Mouse (Mus musculus): ENCODE measurements around the gene Diexf. TPM values are rescaled to one million over a fixed set of nuclear protein-coding genes. Genes with fewer than 3 reads are reported as not detected.
A peak's percentile ranks its signal among the peaks of the same experiment; 100 is the strongest.

The Diexf gene
- polyA plus RNA-seq, 2 experiments = 8.9 to 33.4 TPM

- Histone ChIP-seq H3K4me2 (replicated peaks; ENCODE audit: low read depth, low read length, severe bottlenecking) (no peak overlapping the region), H3K4me3 (replicated peaks; ENCODE audit: low read length) (no peak overlapping the region), H3K9me3 (ENCODE audit: control insufficient read depth, low read length) (no peaks in the 10 kb centered on the region), H3K36me3 (ENCODE audit: control insufficient read depth, insufficient read depth, low read length) (no peaks in the 10 kb centered on the region), H3K4me1 (ENCODE audit: control insufficient read depth, insufficient read depth, low read length) (peaks cover 24% of the 10 kb centered on the region), H3K9ac (ENCODE audit: low read depth, low read length, severe bottlenecking) (no peak overlapping the region), H3K27ac (replicated peaks; ENCODE audit: low read depth, low read length) (peak overlapping the region; percentile 8; the same call in 1 of the 2 replicates), H3K27me3 (ENCODE audit: control insufficient read depth, insufficient read depth, low read length) (peaks cover 16% of the 10 kb centered on the region)
- no peak for ATAC-seq (ENCODE audit: low FRiP score, low read depth)
- no peak for TF ChIP-seq POLR2A (IDR thresholded peaks at IDR 0.05; ENCODE audit: borderline replicate concordance, extremely low read depth, insufficient read depth, insufficient read length)
- 58% methylated on average over 8 of the region's 8 CpGs for WGBS
- DNase-seq (ENCODE audit: low spot score) = no peak
Measured at GRCm38 (mm10) chr1:193157111-193157492, 27.0 kb upstream of the Diexf start.

GRCm38 (mm10) chr1:193156316-193157110, 26.4 kb upstream of the Diexf start:
- 69% methylated on average over 15 of the region's 15 CpGs for WGBS
- TF ChIP-seq POLR2A (IDR thresholded peaks at IDR 0.05; ENCODE audit: borderline replicate concordance, extremely low read depth, insufficient read depth, insufficient read length) = no peak
- Histone ChIP-seq H3K4me3 (replicated peaks; ENCODE audit: low read length) (no peak overlapping the region), H3K4me2 (replicated peaks; ENCODE audit: low read depth, low read length, severe bottlenecking) (no peak overlapping the region), H3K27me3 (ENCODE audit: control insufficient read depth, insufficient read depth, low read length) (peaks cover 16% of the 10 kb centered on the region), H3K4me1 (ENCODE audit: control insufficient read depth, insufficient read depth, low read length) (peaks cover 24% of the 10 kb centered on the region), H3K9me3 (ENCODE audit: control insufficient read depth, low read length) (no peaks in the 10 kb centered on the region), H3K27ac (replicated peaks; ENCODE audit: low read depth, low read length) (peak overlapping the region; percentile 21; the same call in 1 of the 2 replicates), H3K9ac (ENCODE audit: low read depth, low read length, severe bottlenecking) (no peak overlapping the region), H3K36me3 (ENCODE audit: control insufficient read depth, insufficient read depth, low read length) (no peaks in the 10 kb centered on the region)
- DNase-seq (ENCODE audit: low spot score) (peak; percentile 47), ATAC-seq (ENCODE audit: low FRiP score, low read depth) (no peak)

GRCm38 (mm10) chr1:193153561-193153960, 23.5 kb upstream of the Diexf start:
- no peak for DNase-seq (ENCODE audit: low spot score)
- peaks cover 16% of the 10 kb centered on the region for H3K27me3 ChIP-seq (ENCODE audit: control insufficient read depth, insufficient read depth, low read length)
- H3K4me1 ChIP-seq (ENCODE audit: control insufficient read depth, insufficient read depth, low read length) = peaks cover 17% of the 10 kb centered on the region
- H3K4me2 ChIP-seq (replicated peaks; ENCODE audit: low read depth, low read length, severe bottlenecking) = peak overlapping the region; percentile 62
- H3K27ac ChIP-seq (replicated peaks; ENCODE audit: low read depth, low read length) = no peak overlapping the region
- 19% methylated on average over 15 of the region's 16 CpGs for WGBS
- no peaks in the 10 kb centered on the region for H3K36me3 ChIP-seq (ENCODE audit: control insufficient read depth, insufficient read depth, low read length)
- H3K4me3 ChIP-seq (replicated peaks; ENCODE audit: low read length) = peak overlapping the region; percentile 39
- TF ChIP-seq POLR2A (IDR thresholded peaks at IDR 0.05; ENCODE audit: borderline replicate concordance, extremely low read depth, insufficient read depth, insufficient read length) = no peak
- no peak for ATAC-seq (ENCODE audit: low FRiP score, low read depth)
- 0 out of 2 replicates have a peak overlapping the region, but pooled peaks have one; percentile 25 for H3K9ac ChIP-seq (ENCODE audit: low read depth, low read length, severe bottlenecking)
- no peaks in the 10 kb centered on the region for H3K9me3 ChIP-seq (ENCODE audit: control insufficient read depth, low read length)

- peak; percentile 78 for DNase-seq (ENCODE audit: low spot score)
- peak within 1 kb of the TSS; percentile 39 for H3K4me3 ChIP-seq (replicated peaks; ENCODE audit: low read length)
- H3K4me2 ChIP-seq (replicated peaks; ENCODE audit: low read depth, low read length, severe bottlenecking) = peak within 1 kb of the TSS; percentile 62
- 0 out of 2 replicates have a peak within 1 kb of the TSS, but pooled peaks have one; percentile 25 for H3K9ac ChIP-seq (ENCODE audit: low read depth, low read length, severe bottlenecking)
- no peaks in the 10 kb centered on the region for H3K9me3 ChIP-seq (ENCODE audit: control insufficient read depth, low read length)
- no peak within 1 kb of the TSS for H3K27ac ChIP-seq (replicated peaks; ENCODE audit: low read depth, low read length)
- WGBS = under 1% methylated on average over 26 of the region's 30 CpGs
- no peaks in the 10 kb centered on the region for H3K36me3 ChIP-seq (ENCODE audit: control insufficient read depth, insufficient read depth, low read length)
- no peak for TF ChIP-seq POLR2A (IDR thresholded peaks at IDR 0.05; ENCODE audit: borderline replicate concordance, extremely low read depth, insufficient read depth, insufficient read length)
- H3K4me1 ChIP-seq (ENCODE audit: control insufficient read depth, insufficient read depth, low read length) = peaks cover 17% of the 10 kb centered on the region
- H3K27me3 ChIP-seq (ENCODE audit: control insufficient read depth, insufficient read depth, low read length) = peaks cover 16% of the 10 kb centered on the region
- ATAC-seq (ENCODE audit: low FRiP score, low read depth) = peak; percentile 81
Measured at GRCm38 (mm10) chr1:193152872-193153271, 22.8 kb upstream of the Diexf start, which contains the start of gene Irf6. Irf6 (plus strand) TSS chr1:193153111.

- 45% methylated on average over 7 of the region's 7 CpGs for WGBS
- H3K9ac ChIP-seq (ENCODE audit: low read depth, low read length, severe bottlenecking) = no peak overlapping the region
- peak; percentile 48 for DNase-seq (ENCODE audit: low spot score)
Measured at GRCm38 (mm10) chr1:193151134-193151533, 21.1 kb upstream of the Diexf start.

More at GRCm38 (mm10) chr1:193151134-193151533, 21.1 kb upstream of the Diexf start:
- Histone ChIP-seq H3K4me1 (ENCODE audit: control insufficient read depth, insufficient read depth, low read length) (peaks cover 13% of the 10 kb centered on the region), H3K27ac (replicated peaks; ENCODE audit: low read depth, low read length) (no peak overlapping the region), H3K36me3 (ENCODE audit: control insufficient read depth, insufficient read depth, low read length) (no peaks in the 10 kb centered on the region), H3K4me2 (replicated peaks; ENCODE audit: low read depth, low read length, severe bottlenecking) (no peak overlapping the region), H3K4me3 (replicated peaks; ENCODE audit: low read length) (no peak overlapping the region), H3K27me3 (ENCODE audit: control insufficient read depth, insufficient read depth, low read length) (peaks cover 16% of the 10 kb centered on the region), H3K9me3 (ENCODE audit: control insufficient read depth, low read length) (no peaks in the 10 kb centered on the region)
- peak; percentile 38; the same call in 1 of the 2 replicates for ATAC-seq (ENCODE audit: low FRiP score, low read depth)
- no peak for TF ChIP-seq POLR2A (IDR thresholded peaks at IDR 0.05; ENCODE audit: borderline replicate concordance, extremely low read depth, insufficient read depth, insufficient read length)

All from limb, embryonic 14.5 days (tissue).